Mouse (Mus musculus) MEL-GATA-1-ER (cell line): ENCODE data around the gene Sstr5.

Experiments
- DNase-seq: peaks from one replicate; pipeline ENCODE4 v3.0.0-alpha.2; 2012; ENCODE audit warnings: low read depth; ENCODE audit errors: extremely low read depth

The Sstr5 gene

DNA sequence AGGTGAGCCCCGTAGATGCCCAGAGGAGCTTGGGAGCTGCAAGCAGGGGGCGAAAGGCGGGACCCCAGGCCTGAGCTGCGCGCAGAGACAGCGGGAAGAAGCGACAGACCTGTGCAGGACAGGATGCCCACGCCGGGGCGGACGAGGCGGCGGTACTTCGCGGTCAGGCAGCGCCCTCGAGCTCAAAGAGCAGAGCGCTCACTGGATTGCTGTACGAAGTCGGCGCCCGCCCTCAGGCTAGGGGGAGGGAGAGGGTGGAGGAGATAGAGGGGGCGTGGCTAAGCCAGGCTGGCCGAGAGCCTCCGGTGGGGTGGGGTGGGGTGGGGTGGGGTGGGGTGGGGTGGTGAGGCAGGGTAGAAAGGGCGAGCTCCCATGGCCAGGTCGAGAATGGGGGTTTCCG lies at the start of gene Sstr5:
Gene Sstr5 (minus strand): TSS at position 276 of the 400 bp plus-strand sequence.
- DNase-seq: no peak

- DNase-seq: no peak
Measured at GRCm38 (mm10) chr17:25541768-25542167, 44.7 kb upstream of the Sstr5 start.

DNA sequence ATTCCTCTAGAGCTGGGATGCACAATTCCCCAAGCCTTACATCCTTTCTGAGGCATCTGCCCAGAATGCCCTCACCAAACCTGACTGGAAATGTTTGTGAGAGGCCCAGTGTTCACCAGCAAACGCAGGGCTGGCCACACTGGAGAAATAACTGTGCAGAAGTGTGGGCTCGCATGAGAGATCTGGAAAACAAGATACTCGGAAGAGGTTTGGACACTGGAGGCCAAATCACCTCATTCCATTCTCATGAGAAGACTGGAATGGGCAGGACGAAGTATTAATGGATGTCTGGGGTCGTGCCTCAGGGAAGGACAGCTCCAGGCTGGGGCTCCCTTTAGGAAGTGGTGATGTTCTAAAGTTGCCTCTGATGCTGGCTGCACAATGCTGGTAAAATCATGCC lies 43.6 kb upstream of the Sstr5 start:
- no peak for DNase-seq

DNA sequence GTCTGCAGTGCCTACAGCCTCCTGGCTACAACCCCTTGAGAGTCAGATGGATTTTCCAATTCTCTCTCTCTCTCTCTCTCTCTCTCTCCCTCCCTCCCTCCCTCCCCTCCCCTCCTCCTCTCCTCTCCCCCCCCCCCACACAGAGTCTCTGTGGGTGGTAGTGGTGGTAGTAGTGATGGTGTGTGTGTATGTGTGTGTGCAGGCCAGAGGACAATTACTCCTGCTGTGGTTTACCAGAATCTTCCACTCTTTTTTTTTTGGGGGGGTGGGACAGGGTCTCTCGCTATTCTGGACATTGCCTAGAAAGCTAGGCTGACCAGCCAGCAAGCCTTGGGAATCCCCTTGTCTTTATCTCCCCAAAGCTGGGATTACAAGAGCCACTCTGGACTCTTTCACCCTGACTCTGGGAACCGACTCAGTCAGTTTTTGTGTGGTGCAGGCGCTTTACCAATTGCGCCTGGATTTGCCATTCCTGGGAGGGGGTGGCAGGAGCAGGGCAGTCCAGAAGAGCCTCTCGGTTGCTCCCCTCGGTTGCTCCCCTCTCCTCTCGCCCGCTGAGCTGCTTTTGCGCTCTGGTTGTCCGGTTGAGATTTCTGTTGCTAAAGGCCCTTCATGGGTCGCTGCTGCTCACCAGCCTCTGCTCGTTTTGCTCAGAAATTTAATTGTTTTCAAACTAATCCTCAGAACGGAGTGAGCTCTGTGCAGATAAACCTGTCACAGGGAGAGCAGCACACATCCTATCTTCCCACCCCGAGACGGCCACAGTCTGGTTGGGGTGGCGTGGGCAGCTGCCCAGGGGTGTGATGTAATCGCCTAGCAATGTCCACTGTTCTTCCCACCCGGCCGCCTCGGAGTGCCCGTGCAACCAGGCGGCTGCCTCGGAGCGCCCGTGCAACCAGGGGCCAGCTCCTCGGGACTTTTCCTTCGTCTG lies 42.1 kb upstream of the Sstr5 start:
- no peak for DNase-seq

DNA sequence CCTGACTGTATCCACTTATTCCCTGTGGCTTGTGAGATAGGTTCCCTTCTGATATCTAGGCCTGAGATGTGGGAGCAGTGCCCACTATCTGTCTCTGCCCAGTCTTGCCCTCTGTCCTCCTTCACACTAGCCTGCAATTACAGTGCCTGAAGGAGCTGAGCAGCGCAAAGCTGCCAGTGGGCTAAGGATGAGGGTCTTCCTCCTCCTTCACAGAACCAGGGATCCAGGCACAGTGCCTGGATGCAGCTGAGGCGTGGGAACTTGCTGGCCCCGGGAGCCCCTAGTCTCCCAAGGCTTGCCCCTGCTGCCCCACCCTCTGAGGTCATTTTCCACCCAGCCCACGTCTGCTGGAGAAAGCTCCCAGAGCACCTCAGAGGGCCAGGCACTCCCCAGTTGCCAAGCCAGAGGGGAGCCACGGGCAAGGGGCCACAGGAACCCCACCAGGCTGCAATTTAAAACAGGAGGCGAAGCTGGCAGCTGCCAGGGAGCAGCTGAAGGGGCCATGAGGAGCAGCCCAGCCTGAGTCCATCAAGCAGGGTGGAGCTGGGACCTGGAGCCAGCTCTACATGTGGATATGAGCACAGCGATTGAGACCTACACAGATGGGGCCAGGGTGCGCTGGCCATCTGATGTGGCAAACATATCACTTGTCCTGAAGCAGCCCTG lies 33.4 kb upstream of the Sstr5 start:
- no peak for DNase-seq

- DNase-seq: no peak
Measured at GRCm38 (mm10) chr17:25522080-25522479, 25.0 kb upstream of the Sstr5 start.

DNA sequence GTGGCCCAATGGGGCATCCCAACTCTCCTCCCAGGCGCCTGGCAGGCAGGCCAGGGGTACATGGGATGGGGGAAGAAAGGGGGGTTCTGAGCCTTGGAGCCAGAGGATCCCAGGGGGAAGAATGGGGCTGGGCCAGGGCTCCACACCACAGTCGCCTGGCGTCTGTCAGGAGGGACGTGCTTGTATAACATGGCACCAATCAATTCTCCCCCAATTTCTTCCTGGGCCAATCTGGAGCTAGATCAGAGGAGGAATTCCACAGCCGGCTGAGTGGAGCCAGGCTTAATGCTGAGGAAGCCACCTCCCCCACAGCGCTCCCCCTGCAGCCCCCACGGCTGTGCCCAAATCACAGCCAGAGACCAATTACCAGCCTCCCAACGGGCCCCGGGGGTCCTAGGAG lies 23.4 kb upstream of the Sstr5 start:
- DNase-seq: no peak

DNA sequence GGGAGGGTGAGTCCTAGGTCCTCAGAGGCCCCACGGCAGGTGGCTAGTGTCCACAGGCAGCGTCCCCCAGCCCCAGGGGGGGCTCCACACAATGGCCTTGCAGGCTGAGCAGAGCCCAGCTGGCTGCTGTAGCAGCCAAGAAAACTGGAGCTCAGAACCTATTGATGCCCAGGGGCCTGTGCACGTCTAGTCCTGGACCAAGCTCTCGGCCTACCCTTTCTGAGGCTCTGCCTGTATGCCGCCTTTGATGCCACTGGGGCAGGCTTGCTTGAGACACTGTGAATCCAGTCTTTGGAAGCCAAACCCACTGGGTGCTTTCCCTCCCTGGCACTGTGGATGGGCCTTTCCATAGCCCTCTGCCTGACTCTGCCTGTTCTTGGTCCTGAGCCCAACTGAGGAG lies 22.4 kb upstream of the Sstr5 start:
- DNase-seq: no peak

GRCm38 (mm10) chr17:25518144-25518543 lies 21.1 kb upstream of the Sstr5 start:
- no peak for DNase-seq

GRCm38 (mm10) chr17:25516315-25516714 lies 19.2 kb upstream of the Sstr5 start:
- DNase-seq: no peak

DNA sequence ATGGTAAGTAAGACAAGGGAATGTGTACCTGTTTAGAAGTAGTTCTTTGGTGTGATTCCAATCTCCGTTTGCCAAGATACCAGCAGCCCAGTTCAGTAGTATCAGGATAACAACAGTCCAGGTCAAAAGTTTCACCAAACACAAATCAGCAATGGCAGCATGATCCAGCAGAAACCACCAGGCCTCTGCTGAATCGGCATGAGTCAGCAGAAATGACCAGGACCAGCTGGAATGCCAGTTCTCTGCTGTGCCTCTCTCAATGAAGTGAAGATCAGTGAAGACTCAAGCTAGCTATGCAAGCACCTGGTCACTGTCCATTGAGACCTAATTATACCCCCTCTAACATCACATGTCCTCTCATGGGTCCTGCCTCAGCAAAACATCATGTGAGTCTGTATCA lies 17.0 kb upstream of the Sstr5 start:
- DNase-seq: no peak

GRCm38 (mm10) chr17:25511876-25512275 lies 14.8 kb upstream of the Sstr5 start:
- no peak for DNase-seq

GRCm38 (mm10) chr17:25510074-25510830 lies 13.2 kb upstream of the Sstr5 start:
- DNase-seq: no peak

- no peak for DNase-seq
Measured at GRCm38 (mm10) chr17:25508860-25509577, 11.9 kb upstream of the Sstr5 start.

GRCm38 (mm10) chr17:25507799-25508198 lies 10.7 kb upstream of the Sstr5 start:
- DNase-seq: no peak

DNA sequence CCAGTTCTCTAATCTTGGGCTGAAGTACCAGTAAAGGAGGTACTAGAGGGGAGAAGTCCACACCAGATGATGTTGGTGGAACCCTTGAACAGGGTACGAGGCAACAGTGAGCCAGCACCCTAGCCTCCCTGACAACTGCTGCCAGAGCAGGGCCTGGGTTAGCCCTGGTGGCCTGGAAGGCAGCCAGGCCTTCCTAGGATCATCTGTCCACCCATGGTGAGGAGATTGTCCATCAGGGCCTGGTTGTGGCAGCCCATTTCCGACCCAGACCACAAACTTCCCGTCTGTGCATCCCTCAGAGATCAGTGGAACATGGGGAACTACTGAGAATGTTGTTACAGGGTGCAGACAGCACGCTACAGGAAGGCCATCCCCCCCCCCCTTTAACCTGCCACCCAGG lies 5.5 kb upstream of the Sstr5 start:
- no peak for DNase-seq

DNA sequence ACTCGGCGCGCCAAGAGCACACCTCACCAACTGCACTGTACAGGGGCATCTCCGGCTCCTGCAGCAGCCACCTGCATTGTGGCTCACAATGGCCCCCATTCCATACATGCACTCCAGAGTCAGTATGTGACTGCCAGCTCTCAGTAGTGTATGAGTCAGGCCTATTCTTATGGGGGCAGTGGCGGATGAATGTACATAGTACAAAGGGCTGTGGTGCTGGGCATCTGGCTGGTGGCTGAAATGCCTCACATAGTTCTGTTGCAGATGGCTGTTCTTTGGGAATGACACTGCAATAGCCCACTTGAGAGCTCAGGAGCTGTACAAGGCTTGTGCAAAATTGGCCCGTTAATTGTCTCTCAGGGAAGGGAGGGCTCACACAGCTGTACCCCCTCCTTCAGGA lies 15.0 kb downstream of the Sstr5 start:
- DNase-seq: no peak

- DNase-seq: no peak
Measured at GRCm38 (mm10) chr17:25480820-25481219, 16.3 kb downstream of the Sstr5 start.

- DNase-seq: no peak
Measured at GRCm38 (mm10) chr17:25480152-25480551, 16.9 kb downstream of the Sstr5 start.

DNA sequence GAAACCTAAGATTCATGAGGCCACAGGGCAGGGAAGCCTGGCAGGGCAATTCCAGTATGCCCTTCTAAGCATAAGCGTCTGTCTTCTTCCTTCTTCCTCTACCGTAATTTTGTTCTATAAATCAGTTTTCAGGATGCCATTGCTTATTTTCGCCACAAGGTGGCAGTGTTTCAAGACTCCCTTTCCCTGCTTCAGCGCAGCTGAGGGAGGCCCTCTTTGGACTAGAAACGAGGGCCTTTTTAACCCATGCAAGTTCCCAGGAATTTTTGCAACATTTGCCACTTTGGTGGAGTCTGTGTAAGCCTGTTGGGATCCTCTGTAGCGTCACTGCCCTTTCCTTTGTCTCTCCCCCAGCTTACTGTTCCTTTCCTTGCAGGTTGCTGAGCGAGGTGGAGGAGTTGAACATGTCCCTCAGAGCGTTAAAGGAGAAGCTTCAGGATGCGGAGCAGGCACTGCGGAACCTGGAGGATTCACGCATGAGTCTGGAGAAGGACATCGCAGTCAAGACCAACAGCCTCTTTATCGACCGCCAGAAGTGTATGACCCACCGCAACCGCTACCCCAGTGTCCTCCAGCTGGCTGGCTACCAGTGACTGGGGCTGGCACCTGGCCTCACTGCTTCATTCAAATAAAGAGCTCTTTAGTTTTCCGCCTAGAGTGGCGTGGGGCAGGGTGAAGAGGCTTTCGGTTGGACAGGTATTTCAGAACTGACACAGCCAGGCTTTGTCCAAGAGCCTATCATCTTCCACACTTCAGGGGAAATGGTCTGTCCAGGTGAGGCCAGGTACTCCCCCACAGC lies 20.9 kb downstream of the Sstr5 start:
- peak; percentile 30 for DNase-seq
